Mouse (Mus musculus): Measurements from ENCODE around the gene P4htm. TPM values are rescaled to one million over a fixed set of nuclear protein-coding genes. Genes with fewer than 3 reads are reported as not detected.

Gene P4htm
- total and polyA plus RNA-seq, 3 experiments, result 0.08 to 0.22 TPM; not detected in 1

DNA sequence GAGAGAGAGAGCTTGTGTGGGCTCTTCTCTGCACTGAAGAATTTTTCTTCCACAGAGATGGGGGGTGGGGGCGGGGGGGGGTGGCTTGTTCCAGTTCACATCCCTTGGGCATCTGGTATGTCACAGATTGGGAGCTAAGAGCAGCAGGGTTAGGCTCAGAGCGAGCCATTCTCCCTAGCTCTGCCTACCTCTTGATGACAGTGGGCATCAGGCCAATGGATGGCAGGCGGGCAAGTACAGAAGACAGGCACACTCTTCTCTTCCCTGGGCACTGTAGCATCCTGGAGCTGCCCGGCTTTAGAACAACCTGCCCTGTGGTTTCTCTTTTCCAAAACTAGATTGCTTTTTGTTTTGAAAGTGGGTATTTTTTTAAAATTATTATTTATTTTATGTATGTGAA, 6.0 kb downstream of the P4htm start:
- Histone ChIP-seq H3K79me2 (ENCODE audit: control insufficient read depth, insufficient read depth, low read length, poor library complexity) (no peaks in the 10 kb centered on the region), H3K27ac (ENCODE audit: control insufficient read depth, low read depth, low read length) (no peak overlapping the region), H3K4me3 (ENCODE audit: control insufficient read depth in 1 of 2, insufficient read depth in 1 of 2, low read depth in 2 of 2, low read length in 2 of 2) (no peak overlapping the region), H3K9ac (ENCODE audit: control insufficient read depth, low read depth, low read length, poor library complexity, severe bottlenecking) (no peak overlapping the region), H3K36me3 (ENCODE audit: control insufficient read depth in 1 of 2, insufficient read depth in 2 of 2, low read length in 2 of 2) (no peaks in the 10 kb centered on the region; a peak in 1 of 4 replicates), H3K9me3 (replicated peaks; ENCODE audit: insufficient read depth, low read length) (no peaks in the 10 kb centered on the region), H3K27me3 (ENCODE audit: control insufficient read depth in 1 of 2, insufficient read depth in 2 of 2, low read length in 2 of 2) (no peaks in the 10 kb centered on the region), H3K4me1 (ENCODE audit: control insufficient read depth in 1 of 2, insufficient read depth in 2 of 2, low read length in 2 of 2) (0 out of 4 replicates have a peak, but pooled peaks cover 0 to 2% of the 10 kb centered on the region in 2 experiments)
- TF ChIP-seq SMC3 (IDR thresholded peaks at IDR 0.05; ENCODE audit: low read depth, low read length), result no peak
- no peak for TF ChIP-seq E2F4 (IDR thresholded peaks at IDR 0.05; ENCODE audit: borderline replicate concordance, low read depth, low read length)
- DNase-seq (ENCODE audit: low read depth, low spot score), result no peak

- H3K27me3 ChIP-seq (ENCODE audit: control insufficient read depth in 1 of 2, insufficient read depth in 2 of 2, low read length in 2 of 2), result no peaks in the 10 kb centered on the region
- H3K4me1 ChIP-seq (ENCODE audit: control insufficient read depth in 1 of 2, insufficient read depth in 2 of 2, low read length in 2 of 2), result peaks cover 0 to 5% of the 10 kb centered on the region in 2 experiments; a peak in 3 of 4 replicates
- H3K9ac ChIP-seq (ENCODE audit: control insufficient read depth, low read depth, low read length, poor library complexity, severe bottlenecking), result no peak overlapping the region
- no peak overlapping the region for H3K4me3 ChIP-seq (ENCODE audit: control insufficient read depth in 1 of 2, insufficient read depth in 1 of 2, low read depth in 2 of 2, low read length in 2 of 2)
- H3K36me3 ChIP-seq (ENCODE audit: control insufficient read depth in 1 of 2, insufficient read depth in 2 of 2, low read length in 2 of 2), result peaks cover 0 to 4% of the 10 kb centered on the region in 2 experiments; a peak in 1 of 4 replicates
- DNase-seq (ENCODE audit: low read depth, low spot score), result peak; percentile 37
- no peak overlapping the region for H3K27ac ChIP-seq (ENCODE audit: control insufficient read depth, low read depth, low read length)
- H3K9me3 ChIP-seq (replicated peaks; ENCODE audit: insufficient read depth, low read length), result no peaks in the 10 kb centered on the region
- TF ChIP-seq ZNF384 (IDR thresholded peaks at IDR 0.05; ENCODE audit: low read depth, low read length) (no peak), POLR2AphosphoS2 (IDR thresholded peaks at IDR 0.05; ENCODE audit: low read length) (no peak), RAD21 (IDR thresholded peaks at IDR 0.05; ENCODE audit: low read depth, low read length) (peak; percentile 33), SMC3 (IDR thresholded peaks at IDR 0.05; ENCODE audit: low read depth, low read length) (no peak), NELFE (IDR thresholded peaks at IDR 0.05; ENCODE audit: low read depth, low read length) (no peak), HCFC1 (IDR thresholded peaks at IDR 0.05; ENCODE audit: low read depth, low read length) (no peak), TCF12 (IDR thresholded peaks at IDR 0.05; ENCODE audit: low read depth, low read length) (no peak), CTCF (IDR thresholded peaks at IDR 0.05 in 2 of 3, conservative IDR thresholded peaks at IDR 0.05 in 1 of 3; ENCODE audit: control insufficient read depth in 1 of 3, insufficient read depth in 1 of 3, low read depth in 2 of 3, low read length in 3 of 3, poor library complexity in 1 of 3, severe bottlenecking in 1 of 3) (peak in 2 of 3 experiments; percentile 8 to 47; a peak in 2 of 6 replicates), POLR2AphosphoS5 (IDR thresholded peaks at IDR 0.05; ENCODE audit: borderline replicate concordance, low read depth, low read length) (no peak), ZC3H11A (IDR thresholded peaks at IDR 0.05; ENCODE audit: low read depth, low read length) (no peak), MYC (IDR thresholded peaks at IDR 0.05; ENCODE audit: low read depth, low read length) (no peak), NRF1 (IDR thresholded peaks at IDR 0.05; ENCODE audit: insufficient read depth, low read depth, low read length, poor library complexity, severe bottlenecking) (no peak), TBP (IDR thresholded peaks at IDR 0.05; ENCODE audit: low read depth, low read length) (no peak), GATA1 (IDR thresholded peaks at IDR 0.05; ENCODE audit: low read depth, low read length) (no peak), USF1 (IDR thresholded peaks at IDR 0.05; ENCODE audit: low read depth, low read length) (peak; percentile 72; the same call in 1 of the 2 replicates), USF2 (IDR thresholded peaks at IDR 0.05; ENCODE audit: borderline replicate concordance in 1 of 2, insufficient read depth in 1 of 2, low read depth in 1 of 2, low read length in 2 of 2) (no peak), ELF1 (IDR thresholded peaks at IDR 0.05; ENCODE audit: low read depth, low read length) (peak; percentile 80)
- H3K79me2 ChIP-seq (ENCODE audit: control insufficient read depth, insufficient read depth, low read length, poor library complexity), result no peaks in the 10 kb centered on the region
These were observed 8.2 kb downstream of the P4htm start for GRCm38 (mm10) chr9:108589229-108589628.
